Mouse (Mus musculus): ENCODE measurements around the gene Pusl1.

The Pusl1 gene

DNA sequence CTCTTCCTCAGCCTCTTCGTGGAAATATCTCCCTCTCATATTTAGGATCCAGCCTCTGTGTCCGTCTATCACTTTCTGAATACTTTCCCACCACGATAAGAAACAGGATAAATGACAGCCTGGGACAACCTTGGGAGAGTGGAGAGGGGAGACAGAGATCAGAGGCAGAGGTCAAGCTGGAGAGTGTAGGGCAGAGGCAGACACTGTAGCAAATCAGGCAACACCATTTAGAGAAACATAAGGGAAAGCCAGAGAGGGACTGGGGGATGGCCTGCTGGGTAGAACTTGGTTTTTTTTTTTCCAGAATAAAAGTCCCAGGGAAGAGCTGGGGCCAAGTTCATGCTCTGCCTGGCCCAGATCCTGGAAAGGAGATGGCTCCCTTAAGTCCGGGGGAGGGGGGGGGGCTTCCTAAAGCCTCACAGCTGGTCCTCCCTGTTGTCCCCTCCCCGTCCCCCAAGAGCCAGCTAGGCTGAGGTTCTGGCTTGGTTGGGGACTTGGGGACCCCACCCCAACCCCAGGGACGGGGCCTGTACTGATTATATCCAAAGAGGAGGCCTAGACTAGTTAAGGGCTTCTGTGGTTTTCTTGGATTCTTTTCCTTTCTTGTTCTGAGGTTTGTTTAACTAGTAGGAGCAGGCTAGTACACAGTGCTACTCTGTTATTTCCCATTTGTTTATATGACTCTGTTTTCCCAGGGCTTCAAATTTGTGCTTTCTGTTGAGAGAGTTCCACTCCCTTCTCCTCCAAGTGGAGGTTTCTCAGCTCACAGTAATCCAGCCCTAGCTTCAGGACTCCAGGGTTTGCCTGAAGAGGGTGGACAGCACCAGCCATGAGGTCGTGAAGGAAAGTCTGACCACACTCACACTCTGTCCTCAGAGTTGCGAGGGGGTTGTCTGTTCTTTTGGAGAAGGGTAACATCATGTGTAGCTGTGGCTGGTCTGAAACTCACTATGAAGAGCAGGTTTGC, 53.1 kb downstream of the Pusl1 start:
- TF ChIP-seq CTCF (conservative IDR thresholded peaks at IDR 0.05; ENCODE audit: low read length) (no peak), POU5F1 (IDR thresholded peaks at IDR 0.05; ENCODE audit: borderline replicate concordance, low read length) (no peak), NANOG (IDR thresholded peaks at IDR 0.05; ENCODE audit: borderline replicate concordance, low read length) (no peak)
- H3K36me3 ChIP-seq (ENCODE audit: insufficient read depth, low read length): peaks cover 9% of the 10 kb centered on the region
- H3K9me3 ChIP-seq (ENCODE audit: low read length): no peaks in the 10 kb centered on the region
- H3K4me1 ChIP-seq (replicated peaks; ENCODE audit: low read depth, low read length): peaks cover 42% of the 10 kb centered on the region
- no peak overlapping the region for H3K4me3 ChIP-seq (replicated peaks; ENCODE audit: low read length)
- H3K27me3 ChIP-seq (ENCODE audit: insufficient read depth, low read length): peaks cover 45% of the 10 kb centered on the region
